ENCODE assay signal across 8 mouse cellular contexts in the genomic region with DNA sequence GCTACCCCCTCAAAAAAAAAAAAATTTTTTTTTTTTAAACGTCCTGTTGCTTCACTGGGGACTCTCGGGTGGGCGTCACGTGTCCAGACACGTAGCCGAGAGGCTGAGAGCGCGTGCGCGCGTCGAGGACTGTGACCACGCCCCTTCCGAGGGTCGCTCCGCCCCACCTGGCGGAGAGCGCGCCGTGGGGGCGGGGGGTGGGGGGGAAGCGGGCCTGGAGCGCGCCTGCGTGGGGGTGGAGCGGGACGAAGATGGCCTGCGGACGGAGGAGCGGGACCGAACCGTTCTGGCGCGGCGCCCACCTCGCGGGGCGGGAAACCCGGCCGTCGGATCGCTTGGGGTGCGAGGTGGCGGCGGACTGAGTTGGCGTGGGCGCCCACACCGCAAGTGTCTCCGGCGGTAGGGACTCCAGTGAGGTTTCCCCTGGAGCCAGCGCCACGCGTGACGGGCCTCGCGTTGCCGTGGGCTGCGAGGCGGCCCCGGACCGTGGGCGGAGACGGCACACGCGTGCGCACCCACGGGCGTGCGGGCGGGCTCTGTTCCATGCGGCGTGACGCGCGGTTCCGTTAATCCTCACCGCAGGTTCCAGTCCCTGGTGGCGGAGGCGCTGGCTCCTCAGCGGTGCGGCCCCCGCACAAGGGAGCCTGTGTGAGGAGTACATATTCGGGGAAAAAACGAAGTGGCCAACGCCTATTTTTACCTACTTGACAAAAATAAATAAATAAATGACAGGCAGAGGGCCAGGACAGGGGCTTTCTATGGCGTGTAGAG. TPM values are rescaled to one million over a fixed set of nuclear protein-coding genes. Genes with fewer than 3 reads are reported as not detected.
DNase-seq lines count a peak whose midpoint lies in the region; ATAC-seq lines count a peak whose summit lies in the region.

A gene (minus strand): TSS at position 170 of the 771 bp plus-strand sequence.

- WGBS in hindbrain, embryonic 12.5 days = under 1% methylated on average over 86 of the region's 86 CpGs

- H3K9me3 ChIP-seq in hindbrain, embryonic 12.5 days (replicated peaks) = no peaks in the 10 kb centered on the region

- ATAC-seq in hindbrain, embryonic 12.5 days (ENCODE audit: low FRiP score) = peak; percentile 84

- no peaks in the 10 kb centered on the region for H3K36me3 ChIP-seq in hindbrain, embryonic 12.5 days

- peak within 1 kb of the TSS; percentile 55 for H3K4me2 ChIP-seq in hindbrain, embryonic 12.5 days (replicated peaks)

- H3K4me1 ChIP-seq in hindbrain, embryonic 12.5 days = peaks cover 23% of the 10 kb centered on the region

- peak within 1 kb of the TSS; percentile 99 for H3K9ac ChIP-seq in hindbrain, embryonic 12.5 days

- peak within 1 kb of the TSS; percentile 91 for H3K4me3 ChIP-seq in hindbrain, embryonic 12.5 days

- DNase-seq in Muller cell, postnatal 12 days (ENCODE audit: inconsistent ontology term) = peak; percentile 96
- peak; percentile 95 for DNase-seq in cerebellum, adult 9-11 months
- DNase-seq in frontal cortex, postnatal 10 days (ENCODE audit: low spot score in 2 of 2) = peak; percentile 89 to 92
- peak; percentile 83 to 92 for DNase-seq in layer of hippocampus, postnatal 25 days (ENCODE audit: extremely low spot score in 1 of 2, low spot score in 1 of 2)
- DNase-seq in lung, postnatal 25 days (ENCODE audit: low spot score) = peak; percentile 93
- DNase-seq in retina, embryonic 14.5 days (ENCODE audit: low spot score) = peak; percentile 96
- DNase-seq in thymus, postnatal 4 days = peak; percentile 98

- peak within 1 kb of the TSS; percentile 99 for H3K27ac ChIP-seq in hindbrain, embryonic 12.5 days

- no peaks in the 10 kb centered on the region for H3K27me3 ChIP-seq in hindbrain, embryonic 12.5 days

RNA-seq across cellular contexts. Expression of the gene that starts here (rescaled TPM):
- polyA plus RNA-seq in hindbrain, embryonic 12.5 days (2016; fragmentation: Nextera tagmentation; extraction: Ambion mirVana) = 46.8 and 52.4 TPM in 2 replicates
- total RNA-seq in layer of hippocampus, postnatal 25 days (2021) = 100 to 1,000 TPM; 413 to 454 TPM

Comparison
In these comparisons a context has a peak if more than half of its experiments do, and no peak if none do; other contexts are left out.
1. Peak in every context shown above with its lines: DNase-seq, ATAC-seq, H3K4me3 ChIP-seq and H3K27ac ChIP-seq.